Mouse (Mus musculus): ENCODE measurements around the gene Sh3rf3. TPM values are rescaled to one million over a fixed set of nuclear protein-coding genes. Genes with fewer than 3 reads are reported as not detected.

Gene Sh3rf3
- total RNA-seq, 2 experiments from 2014 or later = 48.3 to 55.2 TPM

- Histone ChIP-seq H3K27ac (peak overlapping the region; percentile 37; the same call in 1 of the 2 replicates), H3K4me3 (no peak overlapping the region)
- TF ChIP-seq CTCF (IDR thresholded peaks at IDR 0.05) = no peak
- no peak for DNase-seq (ENCODE audit: extremely low spot score in 1 of 2, low spot score in 2 of 2)
- intact Hi-C loops (cut with DNase I) = no loop called here
Measured at GRCm38 (mm10) chr10:59119001-59119400, 305.8 kb downstream of the Sh3rf3 start.

- no peak for DNase-seq (ENCODE audit: extremely low spot score in 1 of 2, low spot score in 2 of 2)
- H3K4me3 ChIP-seq = no peak overlapping the region
- no peak overlapping the region for H3K27ac ChIP-seq
- intact Hi-C loops (cut with DNase I) = no loop called here
- TF ChIP-seq CTCF (IDR thresholded peaks at IDR 0.05) = no peak
Measured at GRCm38 (mm10) chr10:59119811-59120210, 306.7 kb downstream of the Sh3rf3 start.

- no peak for DNase-seq (ENCODE audit: extremely low spot score in 1 of 2, low spot score in 2 of 2)
- no peak for TF ChIP-seq CTCF (IDR thresholded peaks at IDR 0.05)
- H3K27ac ChIP-seq = no peak overlapping the region
- no peak overlapping the region for H3K4me3 ChIP-seq
- intact Hi-C loops (cut with DNase I) = no loop called here
Measured at GRCm38 (mm10) chr10:59125497-59125896, 312.3 kb downstream of the Sh3rf3 start.

GRCm38 (mm10) chr10:59127637-59128036, 314.5 kb downstream of the Sh3rf3 start:
- no peak for DNase-seq (ENCODE audit: extremely low spot score in 1 of 2, low spot score in 2 of 2)
- Histone ChIP-seq H3K27ac (peak overlapping the region; percentile 76), H3K4me3 (no peak overlapping the region)
- TF ChIP-seq CTCF (IDR thresholded peaks at IDR 0.05) = no peak
- intact Hi-C loops (cut with DNase I) = loop anchor here (1.0 kb wide), 1 partner anchor 12 kb away; no protein-coding TSS in a partner anchor

GRCm38 (mm10) chr10:59131926-59132628, 318.9 kb downstream of the Sh3rf3 start:
- TF ChIP-seq CTCF (IDR thresholded peaks at IDR 0.05) = no peak
- no peak for DNase-seq (ENCODE audit: extremely low spot score in 1 of 2, low spot score in 2 of 2)
- intact Hi-C loops (cut with DNase I) = no loop called here
- H3K4me3 ChIP-seq = no peak overlapping the region
- H3K27ac ChIP-seq = no peak overlapping the region

- H3K27ac ChIP-seq = peak overlapping the region; percentile 71
- H3K4me3 ChIP-seq = no peak overlapping the region
- intact Hi-C loops (cut with DNase I) = loop anchor here (1.0 kb wide), 1 partner anchor 18 kb away; no protein-coding TSS in a partner anchor
- no peak for TF ChIP-seq CTCF (IDR thresholded peaks at IDR 0.05)
- no peak for DNase-seq (ENCODE audit: extremely low spot score in 1 of 2, low spot score in 2 of 2)
Measured at GRCm38 (mm10) chr10:59133478-59134009, 320.4 kb downstream of the Sh3rf3 start.

GRCm38 (mm10) chr10:59149956-59150383, 336.8 kb downstream of the Sh3rf3 start:
- Histone ChIP-seq H3K4me3 (no peak overlapping the region), H3K27ac (no peak overlapping the region)
- DNase-seq (ENCODE audit: extremely low spot score in 1 of 2, low spot score in 2 of 2) = peak; percentile 41 to 46
- TF ChIP-seq CTCF (IDR thresholded peaks at IDR 0.05) = peak; percentile 85
- intact Hi-C loops (cut with DNase I) = loop anchor here (1.0 to 5.0 kb wide), 3 partner anchors 41 to 478 kb away; partner anchors contain the start of gene Sh3rf3

GRCm38 (mm10) chr10:59150938-59151657, 337.9 kb downstream of the Sh3rf3 start:
- no peak overlapping the region for H3K27ac ChIP-seq
- TF ChIP-seq CTCF (IDR thresholded peaks at IDR 0.05) = no peak
- no peak for DNase-seq (ENCODE audit: extremely low spot score in 1 of 2, low spot score in 2 of 2)
- intact Hi-C loops (cut with DNase I) = loop anchor here (1.0 to 5.0 kb wide), 3 partner anchors 42 to 479 kb away; partner anchors contain the start of gene Sh3rf3
- H3K4me3 ChIP-seq = no peak overlapping the region

GRCm38 (mm10) chr10:59152544-59153081, 339.5 kb downstream of the Sh3rf3 start:
- intact Hi-C loops (cut with DNase I) = loop anchor here (5.0 kb wide), 1 partner anchor 480 kb away; no protein-coding TSS in a partner anchor
- no peak for DNase-seq (ENCODE audit: extremely low spot score in 1 of 2, low spot score in 2 of 2)
- H3K4me3 ChIP-seq = no peak overlapping the region
- TF ChIP-seq CTCF (IDR thresholded peaks at IDR 0.05) = no peak
- H3K27ac ChIP-seq = no peak overlapping the region

- no peak overlapping the region for H3K4me3 ChIP-seq
- DNase-seq (ENCODE audit: extremely low spot score in 1 of 2, low spot score in 2 of 2) = no peak
- intact Hi-C loops (cut with DNase I) = no loop called here
- H3K27ac ChIP-seq = no peak overlapping the region
- no peak for TF ChIP-seq CTCF (IDR thresholded peaks at IDR 0.05)
Measured at GRCm38 (mm10) chr10:59158627-59159026, 345.5 kb downstream of the Sh3rf3 start.

- no peak for TF ChIP-seq CTCF (IDR thresholded peaks at IDR 0.05)
- Histone ChIP-seq H3K27ac (no peak overlapping the region), H3K4me3 (no peak overlapping the region)
- no peak for DNase-seq (ENCODE audit: extremely low spot score in 1 of 2, low spot score in 2 of 2)
- intact Hi-C loops (cut with DNase I) = loop anchor here (10.0 kb wide), 1 partner anchor 702 kb away; no protein-coding TSS in a partner anchor
Measured at GRCm38 (mm10) chr10:59162185-59162897, 349.2 kb downstream of the Sh3rf3 start.

Data from left cerebral cortex, adult 2 months (tissue).